Mouse (Mus musculus) forebrain, embryonic 16.5 days (tissue): ENCODE measurements around the gene Ugt1a5. TPM values are rescaled to one million over a fixed set of nuclear protein-coding genes. Genes with fewer than 3 reads are reported as not detected.

ENCODE experiments used
- ATAC-seq: fragments of 200-750 bp; cut with Nextera tagmentation; 2 replicates; pipeline ENCODE4 v1.8.0; 2017; ENCODE audit warnings: mild to moderate bottlenecking, moderate library complexity
- H3K27ac ChIP-seq: fragments of 300-500 bp; sonication (generic); 2 replicates; pipeline ENCODE4 v1.5.1; 2014; ENCODE audit warnings: low read length, control low read depth
- H3K27me3 ChIP-seq: fragments of 300-500 bp; sonication (generic); replicated peaks from 2 replicates; pipeline ENCODE4 v1.6.1; 2014; ENCODE audit warnings: low read length; ENCODE audit not compliant: control insufficient read depth, insufficient read depth
- H3K36me3 ChIP-seq: fragments of 300-500 bp; sonication (generic); 2 replicates; pipeline ENCODE4 v1.6.1; 2014; ENCODE audit not compliant: control insufficient read depth, insufficient read depth
- H3K4me1 ChIP-seq: fragments of 300-500 bp; sonication (generic); replicated peaks from 2 replicates; pipeline ENCODE4 v1.6.1; 2014; ENCODE audit warnings: low read length; ENCODE audit not compliant: control insufficient read depth, insufficient read depth
- H3K4me2 ChIP-seq: fragments of 300-500 bp; sonication (generic); 2 replicates; pipeline ENCODE4 v1.6.1; 2014; ENCODE audit warnings: mild to moderate bottlenecking, low read length, control low read depth
- H3K4me3 ChIP-seq: fragments of 300-500 bp; sonication (generic); replicated peaks from 2 replicates; pipeline ENCODE4 v1.5.1; 2014; ENCODE audit warnings: mild to moderate bottlenecking, low read length, control low read depth
- H3K9ac ChIP-seq: fragments of 300-500 bp; sonication (generic); replicated peaks from 2 replicates; pipeline ENCODE4 v1.6.1; 2014; ENCODE audit warnings: low read depth, low read length, control low read depth
- H3K9me3 ChIP-seq: fragments of 300-500 bp; sonication (generic); 2 replicates; pipeline ENCODE4 v1.6.1; 2016; ENCODE audit warnings: low read length; ENCODE audit not compliant: control insufficient read depth
- WGBS: fragments of 180-500 bp; shearing (Covaris S2); extraction: QIAGEN DNeasy Blood & Tissue Kit; methylation state at CpG from one replicate; pipeline ENCODE4 v1.1.7; 2014; 5-methylcytosine and 5-hydroxymethylcytosine counted together
- polyA plus RNA-seq: library from polyadenylated mRNA; unstranded; fragments of >200 nt; fragmentation: Nextera tagmentation; extraction: Ambion mirVana; gene quantifications from 2 replicates; pipeline ENCODE4 v1.2.1, GENCODE M21; 2015

Ugt1a5 gene
- polyA plus RNA-seq, 1 experiment from 2014 or later: not detected

GRCm38 (mm10) chr1:88186325-88186935 lies 20.6 kb downstream of the Ugt1a5 start:
- Histone ChIP-seq H3K27me3 (0 out of 2 replicates have a peak, but pooled peaks cover 3% of the 10 kb centered on the region), H3K36me3 (no peaks in the 10 kb centered on the region), H3K9ac (no peak overlapping the region), H3K27ac (no peak overlapping the region), H3K4me2 (no peak overlapping the region), H3K9me3 (no peaks in the 10 kb centered on the region), H3K4me3 (no peak overlapping the region), H3K4me1 (no peaks in the 10 kb centered on the region)
- no peak for ATAC-seq
- 92% methylated on average over 5 of the region's 5 CpGs for WGBS

- 70% methylated on average over 3 of the region's 3 CpGs for WGBS
- Histone ChIP-seq H3K27me3 (no peaks in the 10 kb centered on the region), H3K4me3 (no peak overlapping the region), H3K9ac (no peak overlapping the region), H3K9me3 (no peaks in the 10 kb centered on the region), H3K27ac (no peak overlapping the region), H3K36me3 (no peaks in the 10 kb centered on the region), H3K4me1 (no peaks in the 10 kb centered on the region), H3K4me2 (no peak overlapping the region)
- ATAC-seq: no peak
Observed at GRCm38 (mm10) chr1:88192136-88192535, 26.3 kb downstream of the Ugt1a5 start.

GRCm38 (mm10) chr1:88195687-88196086 lies 29.9 kb downstream of the Ugt1a5 start:
- no peaks in the 10 kb centered on the region for H3K36me3 ChIP-seq
- WGBS: 96% methylated on average over 1 of the region's 1 CpGs
- H3K4me1 ChIP-seq: no peaks in the 10 kb centered on the region
- no peak overlapping the region for H3K4me3 ChIP-seq
- no peak overlapping the region for H3K4me2 ChIP-seq
- no peaks in the 10 kb centered on the region for H3K9me3 ChIP-seq
- ATAC-seq: no peak
- H3K27ac ChIP-seq: no peak overlapping the region
- H3K9ac ChIP-seq: no peak overlapping the region
- H3K27me3 ChIP-seq: no peaks in the 10 kb centered on the region

- WGBS: 80% methylated on average over 3 of the region's 3 CpGs
Observed at GRCm38 (mm10) chr1:88197443-88197842, 31.6 kb downstream of the Ugt1a5 start.

GRCm38 (mm10) chr1:88199996-88200395 lies 34.2 kb downstream of the Ugt1a5 start:
- H3K36me3 ChIP-seq: no peaks in the 10 kb centered on the region
- no peak overlapping the region for H3K27ac ChIP-seq
- no peaks in the 10 kb centered on the region for H3K4me1 ChIP-seq
- no peak overlapping the region for H3K9ac ChIP-seq
- WGBS: 80% methylated on average over 2 of the region's 2 CpGs
- H3K4me2 ChIP-seq: no peak overlapping the region
- no peak for ATAC-seq
- no peak overlapping the region for H3K4me3 ChIP-seq
- no peaks in the 10 kb centered on the region for H3K27me3 ChIP-seq
- H3K9me3 ChIP-seq: 0 out of 2 replicates have a peak, but pooled peaks cover 2% of the 10 kb centered on the region

More at GRCm38 (mm10) chr1:88197443-88197842, 31.6 kb downstream of the Ugt1a5 start:
- Histone ChIP-seq H3K4me1 (no peaks in the 10 kb centered on the region), H3K27me3 (no peaks in the 10 kb centered on the region), H3K36me3 (no peaks in the 10 kb centered on the region), H3K27ac (no peak overlapping the region), H3K4me2 (no peak overlapping the region), H3K4me3 (no peak overlapping the region), H3K9me3 (no peaks in the 10 kb centered on the region), H3K9ac (no peak overlapping the region)
- ATAC-seq: no peak

GRCm38 (mm10) chr1:88200456-88200855 lies 34.6 kb downstream of the Ugt1a5 start, which contains the start of gene Ugt1a2:
Ugt1a2 (plus strand) TSS chr1:88200601.
- H3K9me3 ChIP-seq: 0 out of 2 replicates have a peak, but pooled peaks cover 2% of the 10 kb centered on the region
- no peaks in the 10 kb centered on the region for H3K36me3 ChIP-seq
- H3K4me3 ChIP-seq: no peak within 1 kb of the TSS
- 91% methylated on average over 7 of the region's 7 CpGs for WGBS
- no peak within 1 kb of the TSS for H3K27ac ChIP-seq
- ATAC-seq: no peak
- no peaks in the 10 kb centered on the region for H3K4me1 ChIP-seq
- H3K4me2 ChIP-seq: no peak within 1 kb of the TSS
- H3K9ac ChIP-seq: no peak within 1 kb of the TSS
- H3K27me3 ChIP-seq: no peaks in the 10 kb centered on the region

- Histone ChIP-seq H3K4me2 (peak within 1 kb of the TSS; percentile 69), H3K9me3 (0 out of 2 replicates have a peak, but pooled peaks cover 2% of the 10 kb centered on the region), H3K4me3 (peak within 1 kb of the TSS; percentile 56), H3K4me1 (no peaks in the 10 kb centered on the region), H3K36me3 (no peaks in the 10 kb centered on the region), H3K27ac (no peak within 1 kb of the TSS; the same call in 1 of the 2 replicates), H3K27me3 (no peaks in the 10 kb centered on the region), H3K9ac (peak within 1 kb of the TSS; percentile 67)
- 8% methylated on average over 62 of the region's 62 CpGs for WGBS
- ATAC-seq: peak; percentile 100
Observed at GRCm38 (mm10) chr1:88205294-88205922, 39.6 kb downstream of the Ugt1a5 start, which contains the start of gene Dnajb3. Dnajb3 (minus strand) TSS chr1:88205782.

GRCm38 (mm10) chr1:88206843-88207479 lies 41.1 kb downstream of the Ugt1a5 start:
- Histone ChIP-seq H3K4me1 (no peaks in the 10 kb centered on the region), H3K4me2 (no peak overlapping the region), H3K27ac (no peak overlapping the region), H3K27me3 (no peaks in the 10 kb centered on the region), H3K4me3 (no peak overlapping the region), H3K9ac (no peak overlapping the region), H3K36me3 (no peaks in the 10 kb centered on the region), H3K9me3 (peaks cover 9% of the 10 kb centered on the region)
- 75% methylated on average over 2 of the region's 2 CpGs for WGBS
- ATAC-seq: no peak

GRCm38 (mm10) chr1:88211812-88212211 lies 46.0 kb downstream of the Ugt1a5 start, which contains the start of gene Ugt1a1:
Ugt1a1 (plus strand) TSS chr1:88211959.
- Histone ChIP-seq H3K4me1 (no peaks in the 10 kb centered on the region), H3K9me3 (peaks cover 51% of the 10 kb centered on the region), H3K9ac (no peak within 1 kb of the TSS), H3K27me3 (no peaks in the 10 kb centered on the region), H3K36me3 (no peaks in the 10 kb centered on the region), H3K4me2 (no peak within 1 kb of the TSS), H3K4me3 (no peak within 1 kb of the TSS), H3K27ac (no peak within 1 kb of the TSS)
- ATAC-seq: peak; percentile 38; the same call in 1 of the 2 replicates
- WGBS: 68% methylated on average over 8 of the region's 8 CpGs
